Mouse (Mus musculus): ENCODE results near the gene Mbnl2.

The Mbnl2 gene

GRCm38 (mm10) chr14:120397871-120398647, 122.6 kb downstream of the Mbnl2 start:
- ATAC-seq (ENCODE audit: insufficient number of reproducible peaks, low FRiP score, low TSS enrichment) = peak; percentile 90

GRCm38 (mm10) chr14:120399614-120400013, 124.1 kb downstream of the Mbnl2 start:
- ATAC-seq (ENCODE audit: insufficient number of reproducible peaks, low FRiP score, low TSS enrichment) = no peak

GRCm38 (mm10) chr14:120401158-120401557, 125.7 kb downstream of the Mbnl2 start:
- ATAC-seq (ENCODE audit: insufficient number of reproducible peaks, low FRiP score, low TSS enrichment) = no peak

DNA sequence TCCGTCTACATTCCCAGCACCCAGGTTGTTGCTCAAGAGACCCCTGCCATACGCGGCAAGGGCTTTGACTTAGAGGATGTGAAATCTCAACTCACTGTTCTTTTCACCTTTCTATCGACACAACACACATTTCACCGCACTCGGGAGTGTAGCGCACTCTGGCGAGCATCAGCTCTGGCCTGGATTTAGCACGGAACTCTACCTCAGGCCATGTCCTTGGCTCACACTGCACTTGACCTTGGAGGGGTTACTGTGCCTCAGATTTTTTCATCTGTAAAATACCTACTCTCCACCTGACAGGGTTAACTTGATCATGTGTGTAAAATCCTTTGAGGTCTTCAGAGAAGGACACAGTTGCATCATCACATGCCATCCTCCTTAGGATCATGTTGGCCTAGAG, 127.2 kb downstream of the Mbnl2 start:
- ATAC-seq (ENCODE audit: insufficient number of reproducible peaks, low FRiP score, low TSS enrichment) = no peak

DNA sequence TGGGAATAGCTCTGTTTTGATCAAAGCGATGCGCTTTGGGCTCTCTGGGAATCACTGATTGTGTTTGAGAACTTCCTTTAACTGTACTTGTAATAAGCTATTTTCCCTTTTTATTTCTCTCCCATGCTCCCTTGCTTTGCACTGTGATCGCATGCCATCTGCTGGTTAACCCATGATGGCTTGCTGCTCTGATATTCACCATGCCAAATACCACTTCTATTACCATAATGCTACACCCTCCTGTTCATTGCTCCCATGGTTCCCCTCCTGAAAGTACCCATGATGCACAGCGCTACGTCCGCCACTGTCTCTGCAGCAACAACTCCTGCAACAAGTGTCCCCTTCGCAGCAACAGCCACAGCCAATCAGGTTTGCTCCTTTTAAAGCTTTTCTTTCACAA, 128.9 kb downstream of the Mbnl2 start:
- ATAC-seq (ENCODE audit: insufficient number of reproducible peaks, low FRiP score, low TSS enrichment) = no peak

DNA sequence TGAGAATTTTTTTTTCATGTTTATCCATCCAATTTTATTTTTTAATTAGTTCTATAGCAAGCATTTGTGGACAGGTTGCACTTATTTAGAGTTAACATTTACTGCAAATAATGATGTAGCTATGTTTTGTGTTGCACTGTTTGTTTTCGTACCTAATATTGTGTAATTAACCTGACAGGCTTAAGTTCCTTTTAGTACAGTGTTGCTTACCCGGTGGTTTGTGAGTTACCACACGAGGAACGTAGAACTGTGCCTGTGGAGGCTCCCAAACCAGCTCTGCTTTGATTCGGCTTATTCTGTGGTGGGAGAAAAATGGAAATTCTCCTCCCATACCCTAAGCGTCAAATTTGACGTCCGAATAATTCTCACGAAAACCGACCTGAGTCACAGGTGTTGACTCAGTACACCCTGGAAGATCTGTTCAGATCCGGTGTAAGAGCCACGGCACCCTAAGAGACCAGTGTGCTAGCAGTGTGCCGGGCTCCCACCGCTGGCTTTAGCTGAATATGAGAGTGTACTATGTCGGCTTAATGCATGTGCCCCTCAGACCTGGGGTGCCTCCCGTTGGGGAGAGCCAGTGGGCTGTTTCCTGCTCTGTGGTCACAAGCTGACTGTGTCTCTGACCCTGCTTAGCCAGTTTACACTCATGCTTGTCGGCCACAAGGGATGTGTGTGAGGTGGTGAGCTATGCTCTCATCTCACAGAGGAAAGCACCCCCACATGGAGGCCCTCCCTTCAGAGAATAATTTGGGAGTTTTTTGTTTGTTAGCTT, 129.5 kb downstream of the Mbnl2 start:
- no peak for ATAC-seq (ENCODE audit: insufficient number of reproducible peaks, low FRiP score, low TSS enrichment)

DNA sequence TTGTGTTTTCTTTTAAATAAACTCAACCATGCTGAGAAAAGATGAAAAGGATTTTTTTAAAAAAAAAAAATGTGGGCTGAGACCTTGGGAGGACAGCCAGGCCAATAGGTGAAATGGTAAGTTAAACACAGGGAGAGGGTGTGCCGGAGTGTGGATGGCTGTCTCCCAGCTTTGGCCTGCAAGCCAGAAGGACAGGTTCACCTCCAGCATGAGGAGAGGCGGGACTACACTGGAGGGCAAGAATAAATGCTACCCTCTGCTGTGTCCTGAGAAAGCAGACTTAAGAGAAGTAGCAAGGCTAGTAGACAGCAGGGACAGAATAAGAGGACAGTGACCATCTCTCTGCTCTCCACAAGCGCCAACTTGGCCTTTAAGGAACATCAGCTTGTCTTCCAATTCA, 130.1 kb downstream of the Mbnl2 start:
- ATAC-seq (ENCODE audit: insufficient number of reproducible peaks, low FRiP score, low TSS enrichment) = no peak

DNA sequence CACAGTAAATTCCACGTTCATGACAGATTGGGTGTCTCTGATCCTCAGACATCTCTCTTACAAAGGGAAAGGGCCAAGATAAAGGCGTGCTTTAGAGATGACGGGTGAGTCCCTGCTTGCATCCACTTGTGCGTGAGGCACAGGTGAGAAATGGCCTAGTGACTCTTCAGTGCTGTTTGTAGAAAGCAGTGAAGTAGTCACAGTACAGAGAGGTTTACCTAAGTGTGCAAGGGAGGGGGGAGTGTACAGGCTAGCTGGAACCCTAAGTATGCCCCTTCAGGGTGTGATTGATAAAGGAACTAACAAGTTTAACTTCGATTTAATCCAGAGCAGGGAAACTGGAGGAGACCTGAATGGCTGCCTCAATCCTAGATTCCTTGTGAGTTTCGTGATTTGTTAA, 130.8 kb downstream of the Mbnl2 start:
- ATAC-seq (ENCODE audit: insufficient number of reproducible peaks, low FRiP score, low TSS enrichment) = no peak

- ATAC-seq (ENCODE audit: insufficient number of reproducible peaks, low FRiP score, low TSS enrichment) = no peak
Measured at GRCm38 (mm10) chr14:120406820-120407219, 131.4 kb downstream of the Mbnl2 start.

- no peak for ATAC-seq (ENCODE audit: insufficient number of reproducible peaks, low FRiP score, low TSS enrichment)
Measured at GRCm38 (mm10) chr14:120409854-120410253, 134.4 kb downstream of the Mbnl2 start.

DNA sequence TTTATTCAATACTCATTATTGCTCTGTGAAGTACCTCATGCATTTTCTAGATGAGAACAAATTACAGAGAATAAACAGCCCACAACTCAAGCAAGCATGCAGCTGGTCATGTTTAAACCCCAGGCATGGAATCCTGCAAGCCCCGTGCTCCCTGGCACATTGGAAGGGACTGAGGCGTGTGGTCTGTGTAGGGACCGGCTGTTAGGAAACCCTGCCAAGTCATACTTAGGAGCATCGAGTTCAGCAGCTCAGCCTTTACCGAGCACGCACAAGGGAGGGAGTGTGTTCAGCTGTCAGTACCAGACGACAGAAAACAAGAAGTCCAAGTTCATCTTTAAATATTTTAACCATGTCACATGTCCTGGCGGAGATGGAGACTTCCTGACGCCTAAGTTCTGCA, 141.4 kb downstream of the Mbnl2 start:
- ATAC-seq (ENCODE audit: insufficient number of reproducible peaks, low FRiP score, low TSS enrichment) = no peak

GRCm38 (mm10) chr14:120418964-120419363, 143.5 kb downstream of the Mbnl2 start:
- ATAC-seq (ENCODE audit: insufficient number of reproducible peaks, low FRiP score, low TSS enrichment) = no peak

- ATAC-seq (ENCODE audit: insufficient number of reproducible peaks, low FRiP score, low TSS enrichment) = no peak
Measured at GRCm38 (mm10) chr14:120428497-120428896, 153.0 kb downstream of the Mbnl2 start.

- ATAC-seq (ENCODE audit: insufficient number of reproducible peaks, low FRiP score, low TSS enrichment) = no peak
Measured at GRCm38 (mm10) chr14:120432773-120433172, 157.3 kb downstream of the Mbnl2 start.

GRCm38 (mm10) chr14:120433931-120434398, 158.5 kb downstream of the Mbnl2 start:
- ATAC-seq (ENCODE audit: insufficient number of reproducible peaks, low FRiP score, low TSS enrichment) = no peak

DNA sequence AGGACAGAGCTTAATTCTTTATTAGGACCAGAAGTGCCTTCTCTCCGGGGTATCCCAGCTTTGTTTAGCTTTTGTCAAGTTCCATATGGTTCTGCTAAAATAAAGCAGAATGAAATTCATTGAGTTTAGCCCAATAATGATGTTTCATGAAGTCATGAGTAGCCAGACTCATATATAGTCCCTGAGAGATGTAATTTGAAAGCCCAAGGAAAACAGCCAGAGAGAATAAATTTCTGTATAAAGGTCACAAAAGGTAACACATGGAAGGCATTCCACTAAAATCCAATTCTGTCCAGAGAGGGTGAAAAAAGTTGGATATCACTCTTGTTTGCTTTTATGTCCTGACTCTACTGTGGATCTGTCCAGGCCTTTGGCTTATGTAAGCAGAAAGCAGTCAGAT, 159.4 kb downstream of the Mbnl2 start:
- no peak for ATAC-seq (ENCODE audit: insufficient number of reproducible peaks, low FRiP score, low TSS enrichment)

GRCm38 (mm10) chr14:120440716-120441115, 165.2 kb downstream of the Mbnl2 start:
- no peak for ATAC-seq (ENCODE audit: insufficient number of reproducible peaks, low FRiP score, low TSS enrichment)

- ATAC-seq (ENCODE audit: insufficient number of reproducible peaks, low FRiP score, low TSS enrichment) = no peak
Measured at GRCm38 (mm10) chr14:120441256-120441655, 165.8 kb downstream of the Mbnl2 start.

DNA sequence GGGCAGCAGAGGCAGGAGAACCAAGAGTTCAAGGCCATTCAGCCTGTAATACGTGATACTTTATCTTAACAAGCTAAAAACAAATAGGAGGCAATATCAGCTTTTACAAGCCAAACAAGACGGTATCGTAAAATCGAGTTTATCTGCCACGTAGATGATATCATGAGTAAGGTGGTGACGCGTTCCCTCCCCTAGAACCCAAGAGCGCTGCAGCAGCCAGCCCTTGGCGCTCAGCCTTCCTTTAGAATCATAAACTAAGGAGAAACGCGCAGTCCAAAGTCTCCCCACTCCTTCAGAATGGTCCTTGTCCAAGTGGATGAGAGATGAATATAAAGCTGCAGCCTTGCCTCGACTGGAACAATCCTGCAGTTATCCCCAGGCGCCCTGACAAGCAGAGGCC, 166.4 kb downstream of the Mbnl2 start:
- ATAC-seq (ENCODE audit: insufficient number of reproducible peaks, low FRiP score, low TSS enrichment) = no peak

DNA sequence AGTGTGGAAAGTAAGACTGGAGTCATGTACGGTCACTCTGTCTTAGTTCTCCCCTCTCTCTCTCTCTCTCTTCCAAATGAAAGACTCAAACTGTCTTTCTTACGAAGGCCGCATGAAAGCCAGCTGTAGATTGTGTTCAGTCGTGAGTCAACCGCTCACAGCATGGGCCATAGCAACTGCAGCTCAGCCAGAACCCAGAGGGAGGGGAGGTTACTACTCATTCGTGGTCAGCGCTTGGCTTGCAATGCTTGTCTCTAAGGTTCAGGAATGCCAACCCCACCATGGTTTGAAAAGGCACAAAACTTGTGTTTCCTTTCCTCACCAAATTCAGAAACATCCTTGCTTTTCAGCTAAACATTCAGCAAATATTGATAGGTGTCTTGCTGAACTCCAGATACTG, 178.8 kb downstream of the Mbnl2 start:
- no peak for ATAC-seq (ENCODE audit: insufficient number of reproducible peaks, low FRiP score, low TSS enrichment)

- ATAC-seq (ENCODE audit: insufficient number of reproducible peaks, low FRiP score, low TSS enrichment) = no peak
Measured at GRCm38 (mm10) chr14:120463938-120464727, 188.7 kb downstream of the Mbnl2 start.
